Comparison of ENCODE assay signal across 8 mouse cellular contexts in the genomic region with DNA sequence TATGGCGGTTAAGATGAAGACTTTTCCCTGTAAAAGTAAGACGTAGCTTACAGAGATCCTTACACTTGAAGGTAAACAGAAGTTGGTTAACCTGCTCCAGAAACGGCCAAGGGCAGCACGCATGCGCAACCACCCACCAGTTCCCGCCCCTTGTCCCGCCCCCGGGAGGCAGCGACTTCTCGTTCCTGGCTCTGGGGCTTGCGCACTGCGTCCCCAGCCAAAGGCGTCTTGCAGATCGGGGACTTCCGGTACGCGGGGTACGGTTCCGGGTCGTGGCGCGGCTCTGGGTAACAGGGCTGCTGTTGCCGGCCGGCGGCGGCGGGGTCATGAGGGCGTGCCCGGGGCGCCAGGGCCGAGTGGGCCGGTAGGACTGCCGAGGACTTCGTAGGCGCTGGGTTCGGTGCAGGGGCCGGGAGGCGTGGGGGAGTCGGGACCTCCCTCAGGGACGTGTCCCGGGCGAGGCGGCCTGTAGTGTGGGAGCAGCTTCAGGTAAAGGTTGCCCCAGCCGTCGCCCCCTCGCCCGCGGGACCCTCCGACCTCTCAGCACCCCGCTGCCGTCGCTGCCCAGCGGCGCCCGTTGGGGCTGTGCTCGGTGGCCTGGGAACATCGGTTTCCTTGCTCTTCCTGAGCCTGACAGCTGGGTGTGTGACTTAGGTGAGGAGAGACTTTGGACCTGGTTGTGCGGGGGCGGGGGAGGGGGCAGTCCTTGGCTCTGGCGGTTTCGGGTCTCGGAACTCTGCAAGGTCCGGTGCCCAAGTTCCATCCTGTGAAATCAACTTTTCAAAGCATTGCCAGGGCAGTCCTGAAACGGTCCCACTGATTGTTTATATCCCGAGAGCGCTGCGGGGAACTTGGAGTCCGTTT. TPM values are rescaled to one million over a fixed set of nuclear protein-coding genes. Genes with fewer than 3 reads are reported as not detected.
DNase-seq lines count a peak whose midpoint lies in the region; ATAC-seq lines count a peak whose summit lies in the region.

A gene (plus strand): TSS at position 171 of the 864 bp plus-strand sequence.

- no peaks in the 10 kb centered on the region for H3K9me3 ChIP-seq in forebrain, embryonic 14.5 days (replicated peaks; ENCODE audit: control insufficient read depth, low read length)
- H3K9me3 ChIP-seq in neural tube, embryonic 15.5 days (replicated peaks) = no peaks in the 10 kb centered on the region

- under 1% methylated on average over 68 of the region's 68 CpGs for WGBS in forebrain, embryonic 14.5 days
- WGBS in neural tube, embryonic 15.5 days = under 1% methylated on average over 68 of the region's 68 CpGs

- peaks cover 6% of the 10 kb centered on the region; the same call in 1 of the 2 replicates for H3K4me1 ChIP-seq in forebrain, embryonic 14.5 days (ENCODE audit: control insufficient read depth, insufficient read depth, low read length)
- H3K4me1 ChIP-seq in neural tube, embryonic 15.5 days = peaks cover 17% of the 10 kb centered on the region

- H3K27me3 ChIP-seq in forebrain, embryonic 14.5 days (replicated peaks; ENCODE audit: control insufficient read depth, insufficient read depth, low read length) = no peaks in the 10 kb centered on the region
- no peaks in the 10 kb centered on the region for H3K27me3 ChIP-seq in neural tube, embryonic 15.5 days (replicated peaks)

- peak within 1 kb of the TSS; percentile 84 for H3K9ac ChIP-seq in forebrain, embryonic 14.5 days (ENCODE audit: low read length)
- H3K9ac ChIP-seq in neural tube, embryonic 15.5 days (replicated peaks) = peak within 1 kb of the TSS; percentile 86

- intact Hi-C loops in heart, postnatal 14 days (cut with DNase I) = loop anchor here (1.0 kb wide), 1 partner anchor 36 kb away; no protein-coding TSS in a partner anchor

- peak within 1 kb of the TSS; percentile 27; the same call in 1 of the 2 replicates for H3K27ac ChIP-seq in forebrain, embryonic 14.5 days (ENCODE audit: low read depth, low read length)
- H3K27ac ChIP-seq in neural tube, embryonic 15.5 days (replicated peaks) = peak within 1 kb of the TSS; percentile 68

- H3K36me3 ChIP-seq in forebrain, embryonic 14.5 days (ENCODE audit: control insufficient read depth, insufficient read depth, low read length) = no peaks in the 10 kb centered on the region
- no peaks in the 10 kb centered on the region for H3K36me3 ChIP-seq in neural tube, embryonic 15.5 days

- H3K4me2 ChIP-seq in forebrain, embryonic 14.5 days (ENCODE audit: low read length) = peak within 1 kb of the TSS; percentile 74
- peak within 1 kb of the TSS; percentile 77 for H3K4me2 ChIP-seq in neural tube, embryonic 15.5 days

- peak within 1 kb of the TSS; percentile 89 for H3K4me3 ChIP-seq in forebrain, embryonic 14.5 days (ENCODE audit: low read depth, low read length)
- peak within 1 kb of the TSS; percentile 78 for H3K4me3 ChIP-seq in neural tube, embryonic 15.5 days (replicated peaks)

- DNase-seq in ES-CJ7 (ENCODE audit: low read depth, low spot score) = peak; percentile 97
- peak; percentile 97 for DNase-seq in cerebellum, adult 11 months
- DNase-seq in forebrain, embryonic 14.5 days (ENCODE audit: low spot score) = peak; percentile 98
- peak; percentile 97 to 98 for DNase-seq in heart, postnatal 14 days
- DNase-seq in layer of hippocampus, adult 11-12 months (ENCODE audit: low spot score) = peak; percentile 97
- DNase-seq in lung, adult 18-20 months = peak; percentile 98 to 99
- peak; percentile 97 for DNase-seq in testis, postnatal 14 days (ENCODE audit: low spot score)

- peak; percentile 99 for ATAC-seq in forebrain, embryonic 14.5 days
- ATAC-seq in neural tube, embryonic 15.5 days (ENCODE audit: low FRiP score) = peak; percentile 99

RNA-seq across cellular contexts. Expression of the gene that starts here (rescaled TPM):
- 105 and 107 TPM in 2 replicates for polyA plus RNA-seq in forebrain, embryonic 14.5 days (2014; fragmentation: Nextera tagmentation; extraction: Ambion mirVana)
- 10 to 100 TPM; 61.0 to 64.4 TPM for total RNA-seq in heart, postnatal 14 days (2021)
- polyA plus RNA-seq in neural tube, embryonic 15.5 days (2015; fragmentation: Nextera tagmentation; extraction: Ambion mirVana) = 87.4 and 94.3 TPM in 2 replicates

Comparison
In these comparisons a context has a peak if more than half of its experiments do, and no peak if none do; other contexts are left out.
1. Peak in every context shown above with its lines: DNase-seq, ATAC-seq, H3K4me3 ChIP-seq and H3K27ac ChIP-seq.